Mouse (Mus musculus): ENCODE data around the gene Gm45837.

GRCm38 (mm10) chr7:101465850-101466580, 55.3 kb downstream of the Gm45837 start:
- no peak for TF ChIP-seq POLR2A (IDR thresholded peaks at IDR 0.05; ENCODE audit: extremely low read depth, insufficient read depth, low read length)
- no peak for TF ChIP-seq CTCF (IDR thresholded peaks at IDR 0.05; ENCODE audit: low read depth, low read length)

Measured in liver, adult 2 months (tissue).